Mouse (Mus musculus): Measurements from ENCODE around the gene Fstl4.

DNA sequence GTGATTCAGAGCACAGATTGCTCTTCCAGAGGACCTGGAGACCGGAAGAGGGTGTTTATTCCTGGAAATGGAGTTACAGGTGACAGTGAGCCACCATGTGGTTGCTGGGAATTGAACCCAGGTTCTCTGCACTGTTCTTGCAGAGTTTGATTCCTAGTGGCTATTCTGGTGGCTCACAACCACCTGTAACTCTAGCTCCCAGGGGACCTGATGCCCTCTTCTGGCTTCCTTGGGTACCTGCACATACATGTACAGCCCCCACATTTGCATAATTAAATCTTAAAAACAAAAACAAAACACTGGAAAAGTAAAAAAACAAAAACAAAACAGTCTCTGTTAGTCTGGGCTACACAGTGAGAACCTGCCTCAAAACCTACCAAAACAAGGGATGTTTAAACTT lies 2.6 kb upstream of the Fstl4 start:
- TF ChIP-seq CTCF (IDR thresholded peaks at IDR 0.05 in 2 of 3, conservative IDR thresholded peaks at IDR 0.05 in 1 of 3; ENCODE audit: control insufficient read depth in 1 of 3, insufficient read depth in 1 of 3, low read depth in 2 of 3, low read length in 3 of 3, poor library complexity in 1 of 3, severe bottlenecking in 1 of 3) (no peak), POLR2AphosphoS2 (IDR thresholded peaks at IDR 0.05; ENCODE audit: low read length) (no peak), MEF2A (IDR thresholded peaks at IDR 0.05; ENCODE audit: extremely low read depth, insufficient replicate concordance, low read depth, low read length, poor library complexity, severe bottlenecking) (no peak), EP300 (IDR thresholded peaks at IDR 0.05; ENCODE audit: low read depth in 1 of 2, low read length in 2 of 2) (no peak), NRF1 (IDR thresholded peaks at IDR 0.05; ENCODE audit: insufficient read depth, low read depth, low read length, poor library complexity, severe bottlenecking) (no peak)

All from MEL (cell line).